Mouse (Mus musculus) stomach, adult 2 months (tissue): Measurements from ENCODE around the gene Mfsd14a. TPM values are rescaled to one million over a fixed set of nuclear protein-coding genes. Genes with fewer than 3 reads are reported as not detected.

Source experiments
- polyA plus RNA-seq: library from polyadenylated mRNA; depleted of rRNA; stranded (reverse); fragments of >200 nt; gene quantifications from 2 replicates; pipeline ENCODE4 v1.2.3, GENCODE M21; 2012; rRNA removed

The Mfsd14a gene
- 2.9 and 4.9 TPM in 2 replicates for polyA plus RNA-seq

GRCm38 (mm10) chr3:116662463-116662863, at the start of gene Mfsd14a:
Mfsd14a (minus strand) TSS chr3:116662677.

GRCm38 (mm10) chr3:116681160-116681559, 18.7 kb upstream of the Mfsd14a start, which contains the start of gene Gm43191:
Gm43191 (minus strand) TSS chr3:116681260.

GRCm38 (mm10) chr3:116614295-116614892, 48.1 kb downstream of the Mfsd14a start, which contains the start of gene Trmt13:
Trmt13 (minus strand) TSS chr3:116614587.

GRCm38 (mm10) chr3:116594728-116595602, 67.5 kb downstream of the Mfsd14a start, which contains the start of gene Sass6:
Sass6 (plus strand) TSS chr3:116594982.

Other genes starting within 250 kb of the Mfsd14a start
- 3.8 and 6.4 TPM in 2 replicates for gene Cdc14a, start 238.6 kb downstream of the Mfsd14a start, polyA plus RNA-seq
- gene Rtca, start 154.5 kb downstream of the Mfsd14a start, polyA plus RNA-seq = 6.9 and 20.4 TPM in 2 replicates
- 2.7 and 4.2 TPM in 2 replicates for gene Dbt, start 149.6 kb downstream of the Mfsd14a start, polyA plus RNA-seq
- gene Lrrc39, start 99.7 kb downstream of the Mfsd14a start, polyA plus RNA-seq = 0.05 and 0.13 TPM in 2 replicates
- 0.18 and 0.22 TPM in 2 replicates for gene Sass6, start 67.7 kb downstream of the Mfsd14a start, polyA plus RNA-seq
- gene Trmt13, start 48.1 kb downstream of the Mfsd14a start, polyA plus RNA-seq = 0.17 and 0.70 TPM in 2 replicates
- not detected in 2 replicates for gene Gm43191, start 18.6 kb upstream of the Mfsd14a start, polyA plus RNA-seq
- 2.5 and 5.0 TPM in 2 replicates for gene Slc35a3, start 50.2 kb upstream of the Mfsd14a start, polyA plus RNA-seq
- 1.4 and 2.0 TPM in 2 replicates for gene Agl, start 145.5 kb upstream of the Mfsd14a start, polyA plus RNA-seq
- 15.3 and 16.6 TPM in 2 replicates for gene Frrs1, start 196.8 kb upstream of the Mfsd14a start, polyA plus RNA-seq